Mouse (Mus musculus) induced T-regulatory cell, adult 2 months (primary cell): ENCODE data around the gene Etl4.

ENCODE experiments used
- DNase-seq: peaks from one replicate; pipeline ENCODE4 v3.0.0-alpha.2; 2012; ENCODE audit warnings: low read depth

Etl4 gene

GRCm38 (mm10) chr2:19909171-19909899, at the start of gene Etl4:
Gene Etl4 (plus strand): TSS chr2:19909780.
- DNase-seq: no peak

GRCm38 (mm10) chr2:19869167-19869566, 40.4 kb upstream of the Etl4 start:
- DNase-seq: no peak

- no peak for DNase-seq
These were observed 37.7 kb upstream of the Etl4 start for GRCm38 (mm10) chr2:19871881-19872280.

- DNase-seq: no peak
These were observed 18.7 kb upstream of the Etl4 start for GRCm38 (mm10) chr2:19890875-19891274.

- no peak for DNase-seq
These were observed 560 bp downstream of the Etl4 start for GRCm38 (mm10) chr2:19909900-19910780.

- no peak for DNase-seq
These were observed 1.2 kb downstream of the Etl4 start for GRCm38 (mm10) chr2:19910781-19911175.

GRCm38 (mm10) chr2:19919190-19919589, 9.6 kb downstream of the Etl4 start:
- DNase-seq: peak; percentile 38

- no peak for DNase-seq
These were observed 20.4 kb downstream of the Etl4 start for GRCm38 (mm10) chr2:19930009-19930408.

GRCm38 (mm10) chr2:19933836-19934235, 24.3 kb downstream of the Etl4 start:
- no peak for DNase-seq

- DNase-seq: no peak
These were observed 35.6 kb downstream of the Etl4 start for GRCm38 (mm10) chr2:19945205-19945604.

GRCm38 (mm10) chr2:19953028-19953427, 43.4 kb downstream of the Etl4 start:
- DNase-seq: no peak

GRCm38 (mm10) chr2:19966445-19966844, 56.9 kb downstream of the Etl4 start:
- no peak for DNase-seq

GRCm38 (mm10) chr2:20037671-20038070, 128.1 kb downstream of the Etl4 start:
- DNase-seq: no peak

- no peak for DNase-seq
These were observed 162.8 kb downstream of the Etl4 start for GRCm38 (mm10) chr2:20072377-20072776.

- no peak for DNase-seq
These were observed 166.7 kb downstream of the Etl4 start for GRCm38 (mm10) chr2:20076118-20076796.

- DNase-seq: no peak
These were observed 175.2 kb downstream of the Etl4 start for GRCm38 (mm10) chr2:20084781-20085180.

GRCm38 (mm10) chr2:20105456-20105855, 195.9 kb downstream of the Etl4 start:
- DNase-seq: no peak

- no peak for DNase-seq
These were observed 202.1 kb downstream of the Etl4 start for GRCm38 (mm10) chr2:20111703-20112102.

- DNase-seq: no peak
These were observed 216.3 kb downstream of the Etl4 start for GRCm38 (mm10) chr2:20125914-20126313.

- DNase-seq: no peak
These were observed 222.2 kb downstream of the Etl4 start for GRCm38 (mm10) chr2:20131792-20132191.

- no peak for DNase-seq
These were observed 228.8 kb downstream of the Etl4 start for GRCm38 (mm10) chr2:20138426-20138825.

- DNase-seq: no peak
These were observed 235.8 kb downstream of the Etl4 start for GRCm38 (mm10) chr2:20145368-20145767.

- no peak for DNase-seq
These were observed 257.5 kb downstream of the Etl4 start for GRCm38 (mm10) chr2:20167073-20167472.
